Mouse (Mus musculus) spleen, postnatal 10 days (tissue): ENCODE measurements around the gene Lhfpl4.
A peak's percentile ranks its signal among the peaks of the same experiment; 100 is the strongest.

ENCODE experiments used
- DNase-seq, 2 experiments: peaks; one replicate each; pipeline ENCODE4 v3.0.0; 2021 to 2022; ENCODE audit warnings: low spot score in 2 of 2

Lhfpl4 gene

DNA sequence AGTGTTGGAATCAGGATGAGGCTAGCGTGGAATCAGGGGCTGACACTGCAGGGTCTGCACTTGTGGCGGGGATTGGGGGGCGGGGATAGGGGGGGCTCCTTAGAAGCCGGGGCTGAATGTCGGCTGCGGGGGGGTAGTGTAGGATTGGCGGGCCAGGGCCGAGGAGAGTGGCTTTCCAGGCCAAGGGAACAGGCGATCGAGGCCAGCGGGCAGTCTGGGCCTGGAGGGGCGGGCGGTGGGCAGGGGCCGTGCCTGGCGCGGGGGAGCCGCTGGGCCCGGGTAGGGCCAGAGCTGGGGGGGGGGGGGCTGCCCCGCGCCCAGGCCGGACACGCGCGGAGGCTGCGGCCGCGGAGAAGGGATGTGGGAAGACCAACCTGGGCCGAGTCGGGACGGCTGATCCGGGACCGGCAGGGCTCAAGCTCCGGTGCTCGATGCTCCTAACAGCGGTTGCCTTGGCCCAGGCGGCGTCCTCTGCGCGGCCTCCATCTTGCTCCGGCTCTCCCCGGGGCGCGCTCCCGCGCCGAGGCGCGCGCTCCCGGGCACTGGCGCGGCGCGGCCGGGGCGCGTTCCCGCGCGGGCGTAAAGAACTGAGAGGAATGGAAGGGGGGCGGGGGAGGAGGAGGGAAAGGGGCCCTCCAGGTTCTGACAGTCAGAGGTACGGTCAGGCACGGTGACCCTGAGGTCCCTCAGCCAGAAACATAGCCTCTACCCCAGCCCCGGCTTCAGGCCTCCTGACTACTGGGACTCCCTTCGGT lies at the start of gene Lhfpl4:
Lhfpl4 (minus strand) TSS at position 544 of the 755 bp plus-strand sequence.
- DNase-seq, result no peak

DNA sequence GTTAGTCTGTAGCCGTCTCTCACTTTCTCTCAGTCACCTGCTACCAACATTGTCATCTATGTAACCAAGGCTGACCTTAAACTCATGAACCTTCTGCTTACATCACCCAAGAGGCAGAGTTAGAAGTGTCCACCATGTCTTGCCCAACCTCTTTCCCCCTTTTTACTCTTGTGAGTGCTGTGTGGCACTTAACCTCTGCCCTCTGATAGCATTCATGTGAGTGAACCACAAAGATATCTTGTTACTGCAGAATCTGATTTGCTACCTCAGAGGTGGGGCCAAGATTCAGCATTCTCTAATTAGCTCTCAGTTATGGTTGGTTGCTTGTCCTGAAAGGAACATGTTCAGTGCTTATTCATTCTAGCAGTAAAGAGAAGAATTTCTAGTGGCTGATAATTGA lies 47.6 kb upstream of the Lhfpl4 start:
- no peak for DNase-seq

DNA sequence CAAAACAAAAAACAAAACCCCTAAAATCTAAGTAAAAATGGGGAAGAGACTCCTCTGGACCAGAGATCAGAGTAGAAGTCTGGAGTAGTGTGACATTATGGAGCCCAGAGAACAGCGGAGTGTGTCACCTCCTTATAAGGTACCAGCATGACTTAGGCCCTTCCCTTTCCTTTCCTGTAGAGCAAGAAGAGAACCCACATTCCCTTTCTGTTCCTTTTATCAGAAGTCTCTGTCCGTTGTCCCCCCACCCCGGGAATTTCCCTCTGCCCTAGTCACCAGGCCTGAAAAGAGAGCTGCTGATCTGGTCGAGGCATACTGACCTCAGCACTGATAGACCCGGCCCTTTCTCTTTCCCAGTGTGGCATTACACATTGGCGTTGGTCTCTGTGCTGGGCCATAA lies 43.3 kb upstream of the Lhfpl4 start:
- DNase-seq, result peak in 1 of 2 experiments; percentile 25

DNA sequence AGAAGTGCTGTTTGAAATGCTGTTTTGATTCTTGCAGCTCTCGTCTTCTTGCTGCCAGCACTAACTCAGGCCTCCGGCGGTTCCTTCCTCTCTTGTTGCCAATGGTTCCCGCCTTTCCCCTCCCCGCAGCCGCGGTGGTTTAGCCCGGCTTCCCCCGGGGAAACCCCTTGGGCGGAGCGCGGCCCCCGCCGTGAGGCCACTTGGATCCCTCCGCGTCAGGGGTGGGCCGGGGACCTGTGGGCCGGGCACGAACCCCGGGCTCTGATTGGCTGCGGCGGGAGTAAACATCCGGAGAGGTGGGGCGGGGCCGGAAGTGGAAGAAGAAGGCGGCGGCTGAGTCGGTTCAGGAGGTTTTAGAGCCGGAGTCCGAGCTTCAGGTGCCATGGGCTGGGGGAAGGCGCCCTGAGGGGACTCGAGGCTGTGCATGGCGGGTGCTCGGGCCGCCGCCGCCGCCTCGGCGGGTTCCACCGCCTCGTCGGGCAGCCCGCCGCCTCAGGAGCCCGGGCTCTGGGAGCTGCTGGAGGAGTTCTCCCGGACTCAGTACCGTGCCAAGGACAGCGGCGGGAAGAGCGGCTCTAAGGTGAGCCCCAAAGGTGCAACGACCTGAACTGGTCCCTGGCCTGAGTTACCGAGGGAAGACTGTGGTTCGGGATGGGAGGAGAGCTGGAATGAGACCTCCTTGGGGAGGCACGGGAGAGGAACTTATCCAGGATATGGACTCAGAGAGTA lies 42.5 kb upstream of the Lhfpl4 start, which contains the start of gene Mtmr14:
Mtmr14 (plus strand) TSS at position 302 of the 729 bp plus-strand sequence.
- peak; percentile 97 to 99 for DNase-seq

DNA sequence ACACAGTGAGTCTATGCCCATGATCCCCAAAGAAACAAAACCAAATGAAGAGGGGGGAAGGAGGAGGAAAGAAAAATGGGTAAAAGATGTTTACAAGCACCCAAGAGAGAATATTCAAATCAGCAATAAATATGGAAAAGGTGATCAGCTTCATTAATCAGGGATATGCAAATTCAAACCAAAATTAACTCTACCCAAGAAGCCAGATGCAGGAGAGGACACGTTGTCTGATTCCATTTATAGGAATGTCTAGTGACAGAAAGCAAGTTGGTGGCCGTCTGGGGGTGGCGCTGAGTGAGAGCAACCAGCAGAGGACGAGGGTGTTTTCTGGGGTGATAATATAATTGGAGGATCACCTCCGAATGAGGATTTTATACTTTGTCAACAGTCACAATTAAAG lies 40.0 kb upstream of the Lhfpl4 start:
- DNase-seq, result no peak

DNA sequence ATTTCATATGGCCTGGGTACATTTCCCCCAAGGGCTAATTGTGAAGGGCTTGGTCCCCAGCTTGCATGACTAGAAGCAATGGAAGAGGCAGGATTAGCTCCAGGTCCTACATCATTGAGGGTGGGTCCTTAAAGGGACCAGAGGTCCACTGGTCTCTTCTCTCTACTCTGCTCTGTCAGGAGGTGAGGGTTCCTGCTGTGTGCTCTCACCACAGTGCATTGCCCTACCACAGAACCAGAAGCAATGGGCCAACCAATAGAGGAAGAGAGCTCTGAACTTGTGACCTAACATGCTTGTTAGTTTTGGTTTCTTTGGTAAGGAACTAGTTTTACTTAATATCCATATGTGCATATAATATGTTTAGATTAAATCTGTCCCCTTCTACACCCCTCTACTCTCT lies 31.5 kb upstream of the Lhfpl4 start:
- no peak for DNase-seq

DNA sequence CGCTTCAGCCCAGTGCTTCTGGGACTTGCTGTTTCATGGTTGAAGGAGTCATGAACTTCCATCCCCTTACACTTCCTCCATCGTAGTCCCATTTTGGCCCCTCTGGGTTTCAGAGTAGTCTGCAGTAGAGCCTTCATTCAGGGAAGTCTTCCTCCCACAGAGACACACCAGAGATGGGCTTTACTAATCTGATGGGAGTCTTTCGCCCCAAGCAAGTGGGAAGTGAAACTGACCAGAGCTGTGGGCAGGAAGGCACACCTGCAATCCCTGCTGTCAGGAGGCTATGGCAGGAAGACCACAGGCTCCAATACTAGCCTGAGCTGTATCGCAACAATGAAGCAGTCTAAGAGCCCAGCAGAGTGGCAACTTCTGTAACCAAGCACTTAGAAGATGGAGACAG lies 30.6 kb upstream of the Lhfpl4 start:
- DNase-seq, result no peak

DNA sequence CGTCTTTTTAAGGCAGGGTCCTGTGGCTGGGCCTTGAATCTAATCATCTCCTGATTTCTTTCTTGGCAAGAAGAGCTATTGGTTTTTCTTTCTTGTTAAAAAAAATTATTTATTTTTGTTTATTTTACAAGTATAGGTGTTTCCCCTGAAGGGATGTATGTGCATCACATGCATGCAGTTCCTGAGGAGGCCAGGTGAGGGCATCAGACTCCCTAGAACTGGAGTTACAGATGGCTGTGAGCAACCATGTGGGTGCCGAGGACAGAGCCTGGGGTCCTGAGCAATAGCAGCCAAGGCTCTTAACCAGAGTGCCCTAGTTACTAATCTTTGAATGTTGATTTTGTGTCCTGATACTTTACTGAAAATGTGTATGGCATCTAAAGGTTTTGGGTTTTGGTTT lies 21.1 kb upstream of the Lhfpl4 start:
- DNase-seq, result no peak

DNA sequence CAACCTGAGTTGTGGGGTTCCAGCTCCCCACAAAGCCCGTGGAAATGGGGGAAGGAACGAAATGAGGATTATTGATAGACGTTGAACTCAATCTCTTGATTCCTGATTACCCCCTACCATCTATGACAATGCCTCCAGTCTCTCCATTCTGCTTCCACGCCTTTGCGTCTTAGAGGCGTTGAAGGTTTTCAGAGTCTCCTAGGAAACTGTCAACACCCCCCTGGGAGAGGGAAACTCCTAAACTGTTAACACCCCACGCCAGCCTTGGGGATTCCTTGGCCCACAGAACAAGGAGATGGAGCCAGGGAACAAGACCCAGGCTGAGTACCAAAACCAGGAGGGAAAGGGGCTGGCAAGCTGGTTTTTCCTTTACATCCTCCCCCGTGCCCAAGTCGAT lies 410 bp upstream of the Lhfpl4 start:
- DNase-seq, result no peak

DNA sequence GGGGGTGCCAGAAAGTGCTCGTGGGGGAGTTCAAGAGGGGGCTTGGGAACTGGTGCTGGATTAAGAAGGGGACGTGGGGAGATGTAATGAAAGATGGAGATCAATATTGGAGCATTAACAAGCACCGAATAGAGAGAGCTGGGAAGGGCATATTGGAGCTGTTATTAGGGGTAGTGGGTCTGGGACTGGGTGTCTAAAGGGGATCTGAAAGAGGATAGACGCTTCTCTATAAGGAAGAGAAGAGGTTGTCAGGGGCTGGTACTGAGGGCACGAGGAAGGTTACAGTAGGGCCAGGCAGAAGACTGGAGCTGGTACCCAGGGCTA lies 705 bp downstream of the Lhfpl4 start:
- no peak for DNase-seq

DNA sequence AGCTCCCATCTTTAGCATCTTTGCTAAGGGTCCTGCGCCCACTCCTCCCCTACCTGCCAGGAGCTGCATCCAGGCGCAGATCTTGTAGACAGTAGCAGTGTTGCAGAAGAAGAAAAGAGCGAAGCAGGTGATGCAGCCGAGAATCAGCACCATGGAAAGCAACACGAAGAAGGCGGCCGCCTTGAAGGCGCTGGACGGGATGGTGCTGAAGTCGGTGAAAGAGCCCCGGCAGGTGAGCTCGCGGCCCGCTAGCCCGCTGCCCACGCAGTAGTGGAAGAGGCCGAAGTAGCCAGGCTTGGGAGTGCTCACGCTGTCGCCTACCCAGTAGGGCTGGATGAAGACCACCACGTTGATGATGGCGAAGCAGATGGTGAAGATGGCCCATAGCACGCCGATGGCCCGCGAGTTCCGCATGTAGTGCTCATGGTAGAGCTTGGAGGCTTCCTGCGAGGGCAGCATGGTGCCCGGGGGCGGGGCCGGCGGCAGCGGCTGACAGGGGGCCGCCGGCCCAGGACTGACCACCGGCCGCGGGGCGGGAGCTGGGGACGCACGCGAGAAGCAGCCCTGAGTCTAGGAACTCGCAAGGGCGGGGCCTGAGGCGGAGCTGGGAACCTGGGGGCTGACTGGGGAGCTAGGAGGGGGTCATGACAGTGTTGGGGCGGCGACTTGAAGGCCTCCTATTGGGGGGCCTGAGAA lies 1.3 kb downstream of the Lhfpl4 start:
- DNase-seq, result peak in 1 of 2 experiments; percentile 51

DNA sequence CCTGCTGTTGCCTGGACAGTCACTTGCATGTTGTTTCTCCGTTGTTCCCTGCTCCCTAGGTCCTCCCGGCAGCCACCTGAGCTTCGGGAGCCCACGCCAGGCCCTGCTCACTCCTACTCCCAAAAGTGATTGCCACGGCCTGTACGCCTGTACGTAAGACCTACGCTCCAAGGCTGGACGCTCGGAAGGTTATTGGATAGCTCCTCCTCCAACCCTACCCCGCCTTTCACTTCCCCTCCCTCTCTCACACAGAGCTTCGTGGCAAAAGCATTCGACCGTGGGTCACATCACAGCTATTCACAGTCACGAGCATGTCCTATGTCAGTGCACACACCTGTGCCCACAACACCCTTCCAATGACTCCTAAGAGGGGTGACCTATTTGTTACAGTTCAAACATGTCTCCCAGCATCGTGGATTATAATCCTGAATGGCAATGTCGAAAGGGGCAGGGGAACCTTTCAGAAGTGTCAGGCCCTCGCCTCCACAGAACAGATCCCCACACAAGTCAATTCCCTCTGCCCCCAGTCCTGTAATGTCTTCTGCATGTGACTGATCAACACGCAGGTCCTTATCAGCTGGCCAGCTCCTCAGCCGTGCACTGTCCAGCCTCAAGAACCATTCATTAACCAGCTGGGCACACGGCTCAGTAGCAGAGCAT lies 10.2 kb downstream of the Lhfpl4 start:
- no peak for DNase-seq

DNA sequence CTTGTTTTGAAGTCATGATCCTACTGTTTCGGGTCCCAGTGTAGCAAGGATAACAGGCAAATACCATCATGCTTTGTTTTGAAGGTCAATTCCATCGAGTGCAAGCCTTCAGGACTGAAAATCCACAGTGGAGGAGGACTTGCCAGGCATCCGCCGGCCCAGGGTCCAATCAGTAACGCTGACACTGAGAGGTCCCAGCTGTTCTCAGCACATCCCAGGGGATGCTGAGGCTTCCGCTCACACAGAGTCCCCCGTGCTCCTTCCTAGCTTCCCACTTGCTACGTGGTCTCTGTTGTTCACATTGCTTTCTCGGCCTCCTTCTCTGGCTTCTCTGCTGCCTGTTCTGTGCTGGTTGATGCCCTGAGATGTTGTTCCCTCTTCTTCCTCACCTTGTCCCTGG lies 11.0 kb downstream of the Lhfpl4 start:
- no peak for DNase-seq

DNA sequence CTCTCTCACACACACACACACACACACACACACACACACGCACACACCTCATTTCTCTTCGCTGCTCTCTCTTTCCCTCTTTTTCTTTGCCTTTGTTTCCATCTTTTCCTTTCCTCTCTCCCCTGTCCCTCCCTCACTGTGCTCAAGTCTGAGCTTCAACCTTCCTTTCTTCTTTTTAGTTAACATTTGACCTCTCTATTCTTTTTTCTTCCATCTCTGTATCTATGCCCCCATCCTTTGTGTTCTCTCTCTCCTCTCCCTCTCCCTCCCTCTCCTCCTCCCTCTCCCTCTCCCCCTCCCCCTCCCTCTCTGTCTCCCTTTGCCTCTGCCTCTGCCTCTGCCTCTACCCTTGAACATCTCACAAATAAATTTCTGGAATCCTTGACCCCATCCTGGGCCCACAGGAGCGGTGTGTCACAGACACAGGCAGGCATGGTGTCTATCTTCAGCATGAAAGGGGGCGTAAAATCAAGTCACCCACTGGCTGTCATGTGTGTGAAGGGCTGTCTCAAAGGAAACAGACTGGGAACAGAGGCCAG lies 15.9 kb downstream of the Lhfpl4 start:
- no peak for DNase-seq

DNA sequence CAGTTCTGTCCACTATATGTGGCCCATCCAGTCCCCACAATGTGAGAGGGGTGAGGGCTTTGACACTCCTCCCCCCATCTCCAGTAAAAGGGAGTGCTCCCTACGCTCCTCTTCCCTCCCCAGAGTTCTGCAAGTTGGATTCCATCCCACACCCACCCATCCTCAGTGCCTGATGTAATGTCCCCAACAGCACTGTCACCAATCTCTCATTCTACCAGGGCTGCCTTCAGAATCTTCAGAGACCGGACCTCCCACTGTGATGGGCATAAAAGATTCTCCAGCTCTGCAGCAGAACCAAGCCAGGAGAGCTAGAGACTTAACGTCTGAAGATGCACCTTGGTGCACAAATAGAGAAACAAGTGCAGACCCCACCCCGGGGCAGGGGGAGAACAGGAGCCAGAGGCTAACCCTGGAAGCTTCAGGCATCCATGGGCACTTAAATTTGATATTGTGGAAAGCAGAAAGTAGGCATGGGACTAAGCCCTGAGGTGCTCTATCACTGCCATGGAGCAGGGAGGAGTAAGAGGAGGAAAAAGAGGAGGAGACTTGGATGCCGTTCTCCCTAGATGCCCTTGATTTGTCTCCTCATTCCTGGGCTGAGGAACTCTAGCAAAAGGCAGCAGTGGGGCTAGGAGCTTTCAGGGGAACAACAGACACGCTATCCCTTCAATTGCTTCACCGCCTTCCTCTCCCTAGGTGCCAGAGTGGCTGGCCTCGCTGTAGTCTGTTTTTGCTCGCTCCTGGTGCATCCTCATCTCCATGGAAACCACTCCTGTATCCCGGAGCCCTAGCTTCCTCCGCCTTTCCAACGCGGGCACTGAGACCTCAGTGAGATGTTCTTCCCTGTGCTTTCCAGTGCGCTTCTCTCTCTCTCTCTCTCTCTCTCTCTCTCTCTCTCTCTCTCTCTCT lies 16.6 kb downstream of the Lhfpl4 start:
- DNase-seq, result no peak

DNA sequence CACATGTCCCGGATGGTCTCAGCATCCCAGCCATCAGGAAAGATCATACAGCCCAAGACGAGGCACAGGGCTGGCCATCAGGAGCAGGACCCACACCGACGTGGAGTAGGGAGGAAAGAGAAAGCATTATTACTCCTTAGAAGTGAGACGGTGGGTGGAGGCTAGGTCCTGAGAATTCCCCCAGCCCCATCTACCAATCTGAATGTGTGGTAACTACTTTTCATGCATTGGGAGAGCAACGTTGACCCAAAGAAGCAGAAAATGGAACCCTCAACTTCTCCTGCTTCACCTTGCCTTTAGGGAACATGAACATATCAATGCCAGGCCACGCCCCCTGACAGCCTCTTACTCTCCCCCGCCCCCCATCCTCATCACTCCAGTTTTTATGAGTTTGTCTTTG lies 18.6 kb downstream of the Lhfpl4 start:
- no peak for DNase-seq

DNA sequence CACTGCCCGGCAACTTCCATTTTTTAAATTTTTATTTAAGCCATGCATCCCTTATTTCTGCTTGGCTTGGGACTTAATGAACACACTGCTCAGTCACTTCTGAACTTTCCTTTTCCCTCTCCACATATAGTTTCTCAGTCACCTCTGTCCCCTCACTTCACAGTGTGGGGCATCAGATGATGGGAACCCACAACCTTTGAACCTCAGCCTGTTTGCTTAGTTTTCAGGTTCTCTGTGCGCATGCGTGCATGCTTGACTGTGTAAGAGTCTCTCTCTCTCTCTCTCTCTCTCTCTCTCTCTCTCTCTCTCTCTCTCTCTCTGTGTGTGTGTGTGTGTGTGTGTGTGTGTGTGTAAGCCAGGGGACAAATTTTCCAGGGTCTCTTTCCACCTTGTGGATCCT lies 19.7 kb downstream of the Lhfpl4 start:
- no peak for DNase-seq

DNA sequence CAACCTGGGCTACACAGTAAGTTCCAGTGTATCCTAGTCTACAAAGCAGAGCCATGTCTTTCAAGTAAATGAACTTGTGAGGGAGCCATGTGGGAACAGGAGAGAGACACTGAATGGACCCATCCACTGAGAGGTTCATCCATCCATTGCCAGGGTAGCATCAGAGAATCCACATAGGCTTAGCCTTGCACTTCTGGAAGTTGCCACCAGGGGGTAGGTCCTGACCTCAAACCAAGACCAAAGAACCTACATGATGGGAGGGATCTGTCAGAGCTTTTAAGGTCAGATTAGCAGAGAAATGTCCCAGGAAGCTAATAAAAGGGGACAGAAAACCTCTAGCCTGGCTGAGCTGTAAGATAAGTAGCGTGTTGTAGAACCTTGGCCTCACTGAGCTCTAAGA lies 22.6 kb downstream of the Lhfpl4 start:
- DNase-seq, result peak; percentile 54 to 83

DNA sequence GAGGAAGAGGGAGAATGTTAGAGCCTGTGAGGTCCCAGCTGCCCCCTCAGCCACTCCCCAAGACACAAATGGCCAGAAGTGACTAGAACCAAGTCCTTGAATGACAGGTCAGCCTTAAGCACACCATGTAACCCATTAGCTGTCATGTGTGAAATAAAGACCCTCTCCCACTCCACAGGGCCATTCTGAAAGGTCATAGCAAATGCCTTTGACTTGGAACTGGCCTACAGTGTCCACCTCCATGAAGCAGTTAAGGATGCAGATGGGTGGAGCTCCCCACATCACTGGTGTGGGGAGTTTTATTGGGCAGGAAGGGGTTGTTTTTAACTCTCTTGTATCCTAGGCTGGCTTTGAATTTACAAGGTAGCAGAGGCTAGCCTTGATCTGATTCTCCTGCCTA lies 23.2 kb downstream of the Lhfpl4 start:
- DNase-seq, result no peak

DNA sequence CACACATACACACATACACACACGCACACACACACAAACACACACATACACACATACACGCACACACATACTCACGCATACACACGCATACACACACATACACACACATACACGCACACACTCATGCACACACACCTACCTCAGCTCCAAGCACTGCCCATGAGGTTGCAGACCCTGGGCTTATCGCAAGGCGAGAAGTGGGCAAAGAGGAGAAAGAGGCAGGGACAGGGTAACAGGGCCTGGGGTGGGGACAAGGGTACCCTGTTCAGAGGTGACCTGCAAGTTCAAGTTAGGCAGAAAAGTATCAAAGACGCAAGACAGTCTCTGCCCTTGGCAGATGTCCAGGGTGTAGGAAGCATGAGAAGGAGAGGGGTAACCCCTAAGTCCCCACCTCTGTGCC lies 24.5 kb downstream of the Lhfpl4 start:
- no peak for DNase-seq

DNA sequence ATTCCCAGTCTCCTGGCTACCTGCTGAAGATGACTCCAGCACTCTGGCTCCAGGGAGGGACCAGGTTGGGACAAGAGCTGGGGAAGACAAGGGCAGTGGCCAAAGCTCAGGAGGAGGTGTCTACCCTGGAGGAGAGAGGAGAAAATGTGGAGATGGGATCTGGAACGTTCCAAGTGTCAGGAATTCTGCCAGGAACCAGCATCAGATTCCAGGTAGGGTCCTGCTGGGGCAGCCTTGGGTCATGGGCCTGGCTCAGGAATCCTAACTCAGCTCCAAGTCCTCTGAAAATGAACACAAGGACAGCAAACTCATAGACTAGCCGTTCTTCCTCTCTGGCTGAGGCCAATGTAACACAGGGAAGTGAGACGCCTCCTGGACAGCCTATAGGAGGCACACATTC lies 25.3 kb downstream of the Lhfpl4 start:
- DNase-seq, result no peak
